Mouse (Mus musculus) MEL (cell line): ENCODE results near the gene Agpat1. TPM values are rescaled to one million over a fixed set of nuclear protein-coding genes. Genes with fewer than 3 reads are reported as not detected.

ENCODE experiments used
- DNase-seq: peaks from one replicate; pipeline ENCODE4 v3.0.0; 2011; ENCODE audit warnings: low read depth, low spot score
- H3K27ac ChIP-seq: 2 replicates; pipeline ENCODE4 v1.5.1; 2012; ENCODE audit warnings: low read depth, mild to moderate bottlenecking, control low read depth, low read length, moderate library complexity; ENCODE audit not compliant: control insufficient read depth
- H3K27me3 ChIP-seq, 2 experiments: fragments of 150-350 bp in 1 of 2; sonication (generic) in 1 of 2; 2 replicates each; pipeline ENCODE4 v1.6.1; 2012; ENCODE audit warnings: low read length in 2 of 2, mild to moderate bottlenecking in 2 of 2, improper control_type of control experiment in 1 of 2, moderate library complexity in 1 of 2; ENCODE audit not compliant: insufficient read depth in 2 of 2, control insufficient read depth in 1 of 2
- H3K36me3 ChIP-seq, 2 experiments: 2 replicates each; pipeline ENCODE4 v1.6.1; 2012 to 2014; ENCODE audit warnings: low read length in 2 of 2, improper control_type of control experiment in 1 of 2, inconsistent platforms in 1 of 2, mild to moderate bottlenecking in 1 of 2; ENCODE audit not compliant: insufficient read depth in 2 of 2, control insufficient read depth in 1 of 2
- H3K4me1 ChIP-seq, 2 experiments: fragments of 150-350 bp in 1 of 2; sonication (generic) in 1 of 2; 2 replicates each; pipeline ENCODE4 v1.6.1; 2012; ENCODE audit warnings: low read length in 2 of 2, improper control_type of control experiment in 1 of 2, mild to moderate bottlenecking in 1 of 2; ENCODE audit not compliant: insufficient read depth in 2 of 2, control insufficient read depth in 1 of 2
- H3K4me3 ChIP-seq, 2 experiments: fragments of 150-350 bp in 1 of 2; sonication (generic) in 1 of 2; 2 replicates each; pipeline ENCODE4 v1.5.1; 2012; ENCODE audit warnings: low read depth in 2 of 2, low read length in 2 of 2, mild to moderate bottlenecking in 2 of 2, moderate library complexity in 2 of 2, control low read depth in 1 of 2, improper control_type of control experiment in 1 of 2; ENCODE audit not compliant: control insufficient read depth in 1 of 2, insufficient read depth in 1 of 2
- H3K79me2 ChIP-seq: 2 replicates; pipeline ENCODE4 v1.6.1; 2012; ENCODE audit warnings: mild to moderate bottlenecking, low read length, moderate library complexity; ENCODE audit not compliant: control insufficient read depth, poor library complexity, insufficient read depth
- H3K9ac ChIP-seq: 2 replicates; pipeline ENCODE4 v1.6.1; 2012; ENCODE audit warnings: low read depth, mild to moderate bottlenecking, control low read depth, low read length, moderate library complexity; ENCODE audit not compliant: control insufficient read depth, poor library complexity, severe bottlenecking
- H3K9me3 ChIP-seq: fragments of 150-350 bp; sonication (generic); replicated peaks from 2 replicates; pipeline ENCODE4 v1.6.1; 2012; ENCODE audit warnings: mild to moderate bottlenecking, low read length, improper control_type of control experiment, moderate library complexity; ENCODE audit not compliant: insufficient read depth
- BHLHE40 ChIP-seq: IDR thresholded peaks from 2 replicates; pipeline ENCODE4 v1.6.1; 2012; ENCODE audit warnings: low read depth, mild to moderate bottlenecking, inconsistent platforms, low read length, improper control_type of control experiment, borderline replicate concordance
- CHD2 ChIP-seq: IDR thresholded peaks from 2 replicates; pipeline ENCODE4 v1.6.1; 2011; ENCODE audit warnings: low read length, improper control_type of control experiment
- CTCF ChIP-seq, 3 experiments: IDR thresholded peaks in 2 of 3; conservative IDR thresholded peaks in 1 of 3; 2 replicates each; pipeline ENCODE4 v1.5.1; 2011 to 2012; ENCODE audit warnings: low read length in 3 of 3, low read depth in 2 of 3, mild to moderate bottlenecking in 2 of 3, improper control_type of control experiment in 1 of 3, inconsistent platforms in 1 of 3, mixed read lengths in 1 of 3, moderate library complexity in 1 of 3; ENCODE audit not compliant: control insufficient read depth in 1 of 3, insufficient read depth in 1 of 3, poor library complexity in 1 of 3, severe bottlenecking in 1 of 3
- E2F4 ChIP-seq: IDR thresholded peaks from 2 replicates; pipeline ENCODE4 v1.6.1; 2011; ENCODE audit warnings: low read depth, low read length, improper control_type of control experiment, borderline replicate concordance
- ETS1 ChIP-seq: IDR thresholded peaks from 2 replicates; pipeline ENCODE4 v1.6.1; 2012; ENCODE audit warnings: low read depth, mild to moderate bottlenecking, inconsistent platforms, low read length, improper control_type of control experiment, moderate library complexity
- HCFC1 ChIP-seq: IDR thresholded peaks from 2 replicates; pipeline ENCODE4 v1.6.1; 2012; ENCODE audit warnings: low read depth, mild to moderate bottlenecking, inconsistent platforms, low read length, improper control_type of control experiment, moderate library complexity
- KAT2A ChIP-seq: conservative IDR thresholded peaks from 2 replicates; pipeline ENCODE4 v1.6.1; 2012; ENCODE audit warnings: low read depth, low read length, improper control_type of control experiment, inconsistent platforms
- MAX ChIP-seq: IDR thresholded peaks from 2 replicates; pipeline ENCODE4 v1.6.1; 2011; ENCODE audit warnings: low read length, improper control_type of control experiment
- MXI1 ChIP-seq: IDR thresholded peaks from 2 replicates; pipeline ENCODE4 v1.6.1; 2011; ENCODE audit warnings: mild to moderate bottlenecking, low read depth, low read length, improper control_type of control experiment
- MYB ChIP-seq: IDR thresholded peaks from 2 replicates; pipeline ENCODE4 v1.6.1; 2011; ENCODE audit warnings: mild to moderate bottlenecking, low read depth, low read length, improper control_type of control experiment
- MYC ChIP-seq: IDR thresholded peaks from 2 replicates; pipeline ENCODE4 v1.6.1; 2011; ENCODE audit warnings: low read depth, mild to moderate bottlenecking, low read length, improper control_type of control experiment, moderate library complexity
- NELFE ChIP-seq: IDR thresholded peaks from 2 replicates; pipeline ENCODE4 v1.6.1; 2011; ENCODE audit warnings: low read depth, low read length, improper control_type of control experiment
- NRF1 ChIP-seq: IDR thresholded peaks from 2 replicates; pipeline ENCODE4 v1.6.1; 2014; ENCODE audit warnings: low read depth, mild to moderate bottlenecking, inconsistent platforms, low read length, improper control_type of control experiment, moderate library complexity; ENCODE audit not compliant: poor library complexity, insufficient read depth, severe bottlenecking
- RAD21 ChIP-seq: IDR thresholded peaks from 2 replicates; pipeline ENCODE4 v1.6.1; 2011; ENCODE audit warnings: mild to moderate bottlenecking, low read depth, low read length, improper control_type of control experiment
- RCOR1 ChIP-seq: IDR thresholded peaks from 2 replicates; pipeline ENCODE4 v1.6.1; 2012; ENCODE audit warnings: low read depth, mild to moderate bottlenecking, inconsistent platforms, low read length, improper control_type of control experiment
- SIN3A ChIP-seq: IDR thresholded peaks from 2 replicates; pipeline ENCODE4 v1.6.1; 2012; ENCODE audit warnings: low read length, improper control_type of control experiment, inconsistent platforms
- SMC3 ChIP-seq: IDR thresholded peaks from 2 replicates; pipeline ENCODE4 v1.6.1; 2011; ENCODE audit warnings: low read depth, low read length, improper control_type of control experiment
- UBTF ChIP-seq: IDR thresholded peaks from 2 replicates; pipeline ENCODE4 v1.6.1; 2012; ENCODE audit warnings: low read depth, mild to moderate bottlenecking, inconsistent platforms, low read length, improper control_type of control experiment, moderate library complexity, borderline replicate concordance; ENCODE audit not compliant: insufficient read depth
- ZC3H11A ChIP-seq: IDR thresholded peaks from 2 replicates; pipeline ENCODE4 v1.6.1; 2012; ENCODE audit warnings: low read depth, mild to moderate bottlenecking, inconsistent platforms, low read length, improper control_type of control experiment
- ZKSCAN1 ChIP-seq: IDR thresholded peaks from 2 replicates; pipeline ENCODE4 v1.6.1; 2012; ENCODE audit warnings: low read depth, mild to moderate bottlenecking, inconsistent platforms, low read length, improper control_type of control experiment, moderate library complexity
- ZMIZ1 ChIP-seq: IDR thresholded peaks from 2 replicates; pipeline ENCODE4 v1.6.1; 2012; ENCODE audit warnings: low read depth, mild to moderate bottlenecking, inconsistent platforms, low read length, improper control_type of control experiment, moderate library complexity
- polyA plus RNA-seq, 2 experiments: library from polyadenylated mRNA; stranded (reverse) in 1 of 2; unstranded in 1 of 2; fragments of >175 nt in 1 of 2; fragments of >200 nt in 1 of 2; gene quantifications; 2 replicates each; pipeline versions ENCODE4 v1.2.1 to v1.2.4; 2012; ENCODE audit warnings: low replicate concordance in 2 of 2, low read depth in 1 of 2; ENCODE audit not compliant: insufficient read length in 2 of 2, insufficient read depth in 1 of 2, missing spikeins in 1 of 2
- total RNA-seq: library from RNA; depleted of rRNA; stranded (reverse); fragments of 300-350 nt; gene quantifications from 2 replicates; pipeline ENCODE4 v1.2.3, GENCODE M21; 2012

Gene Agpat1
- total and polyA plus RNA-seq, 3 experiments, result 85.2 to 153 TPM; not detected in 1

DNA sequence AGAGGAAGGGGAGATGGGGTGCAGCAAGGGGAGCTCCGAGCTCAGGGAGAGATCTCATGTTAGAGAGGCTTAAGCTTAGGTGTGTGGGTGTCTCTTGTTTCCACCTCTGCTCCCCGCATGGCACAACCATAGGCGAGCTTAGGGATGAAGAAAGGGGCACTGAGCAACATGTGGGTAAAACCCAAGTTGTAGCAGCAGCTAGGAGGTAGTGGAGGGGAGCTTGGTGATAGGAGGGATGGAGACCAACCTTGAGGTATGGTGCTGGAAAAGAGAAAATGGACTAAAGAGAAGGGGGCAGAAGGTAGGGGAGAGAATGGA, 55.8 kb downstream of the Agpat1 start:
- peak overlapping the region in 1 of 2 experiments; percentile 64; a peak in 2 of 4 replicates for H3K4me3 ChIP-seq
- no peaks in the 10 kb centered on the region for H3K27me3 ChIP-seq
- 0 out of 2 replicates have a peak overlapping the region, but pooled peaks have one; percentile 6 for H3K27ac ChIP-seq
- peaks cover 0 to 23% of the 10 kb centered on the region in 2 experiments; a peak in 3 of 4 replicates for H3K4me1 ChIP-seq
- DNase-seq, result peak; percentile 41
- TF ChIP-seq NELFE (no peak), MXI1 (peak; percentile 59; the same call in 1 of the 2 replicates)
- H3K9me3 ChIP-seq, result no peaks in the 10 kb centered on the region
- H3K9ac ChIP-seq, result peak overlapping the region; percentile 21
- H3K36me3 ChIP-seq, result peaks cover 0 to 3% of the 10 kb centered on the region in 2 experiments; a peak in 1 of 4 replicates
- H3K79me2 ChIP-seq, result no peaks in the 10 kb centered on the region

DNA sequence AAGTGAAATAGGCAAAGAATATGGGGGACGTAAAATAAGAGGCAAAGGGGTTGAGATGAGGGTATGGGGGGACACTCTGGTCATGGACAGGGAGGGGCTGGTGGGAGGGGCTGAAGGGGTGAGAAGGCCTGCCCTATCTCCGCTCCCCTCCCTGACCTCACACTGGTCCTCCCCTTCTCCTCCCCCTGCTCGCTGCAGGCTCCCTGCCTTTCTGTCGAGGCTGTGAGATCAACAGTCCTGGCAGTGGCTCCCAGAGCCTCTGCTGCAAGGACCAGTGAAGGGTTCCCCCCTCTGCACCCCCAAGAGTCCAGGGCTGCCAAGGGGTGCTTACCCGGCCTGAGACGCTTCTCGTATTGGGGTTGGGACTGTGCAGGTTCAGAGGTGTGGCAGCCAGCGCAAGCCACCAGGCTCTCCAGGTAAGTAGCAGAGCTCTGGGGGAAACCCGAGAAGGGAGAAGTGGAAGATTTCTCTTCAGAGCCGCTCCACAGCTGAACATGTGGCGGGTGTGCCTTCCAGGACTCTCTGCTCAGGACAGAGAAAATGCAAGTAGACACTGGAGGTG, 56.3 kb downstream of the Agpat1 start:
- Histone ChIP-seq H3K9ac (peak overlapping the region; percentile 24), H3K27ac (no peak overlapping the region), H3K79me2 (no peaks in the 10 kb centered on the region), H3K4me1 (peaks cover 0 to 23% of the 10 kb centered on the region in 2 experiments; a peak in 3 of 4 replicates), H3K4me3 (peak overlapping the region; percentile 6 to 64; a peak in 3 of 4 replicates), H3K27me3 (no peaks in the 10 kb centered on the region), H3K9me3 (no peaks in the 10 kb centered on the region), H3K36me3 (peaks cover 0 to 3% of the 10 kb centered on the region in 2 experiments; a peak in 1 of 4 replicates)
- TF ChIP-seq E2F4, result no peak
- no peak for TF ChIP-seq MAX
- TF ChIP-seq ZC3H11A, result no peak
- TF ChIP-seq MYB, result no peak
- TF ChIP-seq CHD2, result no peak
- TF ChIP-seq BHLHE40, result no peak
- no peak for TF ChIP-seq ZKSCAN1
- no peak for TF ChIP-seq UBTF
- no peak for TF ChIP-seq ZMIZ1
- no peak for TF ChIP-seq KAT2A
- no peak for TF ChIP-seq MYC
- no peak for TF ChIP-seq ETS1
- no peak for TF ChIP-seq RAD21
- no peak for TF ChIP-seq NELFE
- no peak for TF ChIP-seq CTCF (IDR thresholded peaks at IDR 0.05 in 2 of 3, conservative IDR thresholded peaks at IDR 0.05 in 1 of 3; ENCODE audit: control insufficient read depth in 1 of 3, insufficient read depth in 1 of 3, low read depth in 2 of 3, low read length in 3 of 3, poor library complexity in 1 of 3, severe bottlenecking in 1 of 3)
- TF ChIP-seq SMC3, result no peak
- TF ChIP-seq RCOR1, result no peak
- no peak for TF ChIP-seq NRF1
- TF ChIP-seq HCFC1, result no peak
- no peak for TF ChIP-seq SIN3A
- peak; percentile 39 for DNase-seq
